Mouse (Mus musculus): ENCODE measurements around the gene Olfr1058.
"Not testable (repeated sequence)": the region's sequence is repeated elsewhere in the genome, so short reads cannot be mapped to it uniquely, and the experiment has no call there.

Gene Olfr1058

GRCm38 (mm10) chr2:86388461-86388860, at the start of gene Olfr1058:
Olfr1058 (minus strand) TSS chr2:86388561.
- not testable (repeated sequence) for DNase-seq (ENCODE audit: low spot score)

DNA sequence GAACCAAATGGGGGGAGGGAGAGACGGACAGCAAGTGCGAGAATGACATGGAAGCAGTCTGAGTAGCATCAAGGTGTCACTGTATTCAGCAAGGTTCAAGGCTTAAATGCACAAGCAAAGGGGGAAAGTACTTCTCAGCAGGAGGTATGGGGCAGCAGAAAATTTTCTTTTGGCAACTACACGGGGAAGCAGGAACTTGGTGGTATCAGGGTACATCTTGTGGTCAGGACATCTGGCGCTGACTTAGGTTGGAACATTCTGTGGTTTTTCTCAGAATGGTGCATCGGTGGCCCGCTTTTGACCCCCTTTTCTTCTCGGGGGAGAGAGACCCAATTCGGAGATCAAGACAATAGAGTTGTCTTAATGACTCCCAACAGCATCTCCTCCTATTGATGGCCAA, 40.1 kb upstream of the Olfr1058 start:
- DNase-seq (ENCODE audit: low spot score): not testable (repeated sequence)

- DNase-seq (ENCODE audit: low spot score): not testable (repeated sequence)
Observed at GRCm38 (mm10) chr2:86426649-86427048, 38.3 kb upstream of the Olfr1058 start, which contains the start of gene Olfr1062. Olfr1062 (minus strand) TSS chr2:86426749.

GRCm38 (mm10) chr2:86413950-86414349, 25.6 kb upstream of the Olfr1058 start, which contains the start of gene Olfr1061:
Olfr1061 (minus strand) TSS chr2:86414050.
- DNase-seq (ENCODE audit: low spot score): no peak

- DNase-seq (ENCODE audit: low spot score): no peak
Observed at GRCm38 (mm10) chr2:86395114-86395513, 6.8 kb upstream of the Olfr1058 start.

- DNase-seq (ENCODE audit: low spot score): no peak
Observed at GRCm38 (mm10) chr2:86378293-86378692, 10.1 kb downstream of the Olfr1058 start, which contains the start of gene Olfr1057. Olfr1057 (minus strand) TSS chr2:86378393.

- not testable (repeated sequence) for DNase-seq (ENCODE audit: low spot score)
Observed at GRCm38 (mm10) chr2:86366342-86366741, 22.0 kb downstream of the Olfr1058 start.

GRCm38 (mm10) chr2:86362369-86362768, 26.0 kb downstream of the Olfr1058 start, which contains the start of gene Olfr1056:
Olfr1056 (minus strand) TSS chr2:86362469.
- DNase-seq (ENCODE audit: low spot score): no peak

GRCm38 (mm10) chr2:86351751-86352150, 36.6 kb downstream of the Olfr1058 start:
- not testable (repeated sequence) for DNase-seq (ENCODE audit: low spot score)

DNA sequence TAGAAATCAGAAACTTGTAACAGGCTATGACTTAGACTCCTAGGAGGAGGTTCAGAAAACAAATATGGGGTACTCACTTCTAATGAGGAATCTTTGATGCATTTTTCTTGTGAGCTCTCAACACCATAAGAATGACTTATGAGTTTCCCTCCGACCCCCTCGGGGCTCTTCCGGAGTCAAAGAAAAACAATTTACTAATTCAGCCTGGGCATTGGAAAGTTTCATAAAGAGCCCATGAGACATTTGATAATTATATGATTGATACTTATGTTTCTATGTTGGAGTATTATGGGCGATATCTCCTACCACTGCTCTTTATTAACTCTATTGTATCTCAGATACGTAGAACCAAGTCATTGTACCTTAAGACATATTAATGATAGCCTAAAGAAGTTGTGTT, 38.2 kb downstream of the Olfr1058 start, which contains the start of gene Olfr1055:
TSS of gene Olfr1055 (minus strand) at position 101 of the 400 bp plus-strand sequence.
- no peak for DNase-seq (ENCODE audit: low spot score)

DNA sequence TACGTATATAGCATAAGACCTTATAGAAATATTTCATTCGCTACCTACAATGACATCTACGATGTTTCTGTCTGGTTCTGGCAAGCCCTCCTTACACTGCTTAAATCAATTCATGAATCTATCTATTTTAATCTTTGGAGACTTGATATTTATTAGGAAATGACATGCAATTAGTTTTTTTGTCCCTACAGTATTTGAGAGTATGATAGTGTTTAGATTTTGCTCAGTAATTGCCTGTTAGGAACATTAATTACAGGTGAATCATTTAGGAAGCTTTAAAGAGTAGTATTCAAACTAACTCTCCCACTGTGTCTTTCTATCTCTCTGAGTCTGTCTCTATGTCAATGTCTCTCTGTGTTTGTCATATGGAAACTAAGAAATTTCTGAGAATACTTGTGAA, 53.0 kb downstream of the Olfr1058 start, which contains the start of gene Olfr1054:
TSS of gene Olfr1054 (minus strand) at position 101 of the 400 bp plus-strand sequence.
- DNase-seq (ENCODE audit: low spot score): no peak
